Mouse (Mus musculus): ENCODE results near the gene Nfib.

Nfib gene

DNA sequence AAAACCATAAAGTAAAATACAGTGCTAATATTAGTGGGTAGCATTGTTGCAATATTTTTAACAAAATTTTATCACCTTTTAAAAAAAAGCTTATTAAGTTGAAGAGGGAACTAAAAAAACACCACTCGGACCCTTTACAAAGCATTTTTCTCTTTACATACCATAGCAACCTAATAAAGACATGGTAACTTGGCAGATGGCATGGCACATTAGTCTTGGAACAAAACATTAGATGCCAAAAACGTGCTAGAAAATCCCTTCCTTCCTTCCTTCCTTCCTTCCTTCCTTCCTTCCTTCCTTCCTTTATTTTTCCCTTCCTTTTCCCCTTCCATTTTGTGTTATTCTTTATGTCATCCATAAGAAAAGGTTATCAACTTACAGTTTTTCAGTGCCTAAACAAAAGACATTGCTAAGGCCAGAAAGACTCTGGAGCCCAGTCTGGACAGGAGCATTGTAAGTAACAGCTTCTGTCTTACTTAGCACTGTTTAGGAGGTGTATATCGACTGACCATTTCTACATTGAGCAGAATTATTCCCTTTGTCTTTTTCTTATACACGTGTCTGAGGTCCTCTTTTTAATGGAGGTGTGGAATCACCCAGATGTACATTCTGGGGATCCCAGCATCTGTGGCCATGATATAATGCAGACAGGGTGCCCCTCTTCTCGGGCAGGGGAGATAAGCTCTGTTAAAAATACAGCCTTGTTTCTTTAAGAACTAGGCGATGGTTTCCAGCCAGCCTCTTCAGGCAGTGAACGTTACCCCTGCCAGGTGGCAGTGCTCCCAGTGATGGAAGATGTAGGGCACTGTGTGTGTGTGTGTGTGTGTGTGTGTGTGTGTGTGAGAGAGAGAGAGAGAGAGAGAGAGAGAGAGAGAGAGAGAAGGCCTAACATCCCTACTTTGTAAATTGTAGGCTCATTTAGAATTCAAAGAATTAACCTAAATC lies 113.2 kb downstream of the Nfib start:
- CTCF ChIA-PET: no interaction called here

- CTCF ChIA-PET: no interaction called here
Observed at GRCm38 (mm10) chr4:82589345-82589890, 116.1 kb downstream of the Nfib start.

DNA sequence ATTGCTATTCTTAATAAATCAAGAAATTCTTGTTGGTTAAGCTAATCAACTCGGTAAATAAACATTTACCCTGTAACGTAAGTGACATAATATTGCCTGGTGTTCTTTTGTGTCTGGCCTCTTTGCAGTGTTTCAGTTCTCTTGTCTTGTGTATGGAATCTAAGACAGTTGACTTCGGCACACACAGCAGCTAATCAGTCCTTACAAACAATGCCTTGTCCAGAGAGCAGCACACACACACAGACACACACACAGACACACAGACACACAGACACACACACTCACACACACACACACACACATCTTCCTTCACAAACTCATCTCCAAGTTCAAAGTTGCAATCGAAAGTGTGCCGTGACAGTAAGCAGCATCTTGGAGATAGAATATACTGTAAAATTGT lies 116.8 kb downstream of the Nfib start:
- CTCF ChIA-PET: no interaction called here

- CTCF ChIA-PET: no interaction called here
Observed at GRCm38 (mm10) chr4:82587146-82587870, 118.2 kb downstream of the Nfib start.

DNA sequence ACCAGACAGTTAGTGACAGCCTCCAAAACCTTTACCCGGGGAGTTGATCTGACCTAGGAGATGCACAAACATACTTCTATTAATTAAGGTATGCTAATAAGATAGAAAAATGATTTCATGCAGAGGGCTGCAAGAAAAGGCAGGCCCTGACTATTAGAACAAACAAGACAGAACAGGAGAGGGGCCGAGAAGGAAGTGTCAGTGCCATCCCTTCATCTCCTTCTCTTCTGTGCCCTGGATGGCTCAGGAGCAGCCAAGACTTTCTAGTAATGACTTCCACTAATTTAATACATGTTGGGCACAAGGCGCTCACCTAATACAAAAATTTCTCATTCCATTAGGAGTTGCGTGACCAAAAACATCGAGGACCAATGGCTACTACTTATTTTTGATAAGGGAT lies 118.9 kb downstream of the Nfib start:
- CTCF ChIA-PET: no interaction called here

- CTCF ChIA-PET: no interaction called here
Observed at GRCm38 (mm10) chr4:82585536-82585935, 120.0 kb downstream of the Nfib start.

DNA sequence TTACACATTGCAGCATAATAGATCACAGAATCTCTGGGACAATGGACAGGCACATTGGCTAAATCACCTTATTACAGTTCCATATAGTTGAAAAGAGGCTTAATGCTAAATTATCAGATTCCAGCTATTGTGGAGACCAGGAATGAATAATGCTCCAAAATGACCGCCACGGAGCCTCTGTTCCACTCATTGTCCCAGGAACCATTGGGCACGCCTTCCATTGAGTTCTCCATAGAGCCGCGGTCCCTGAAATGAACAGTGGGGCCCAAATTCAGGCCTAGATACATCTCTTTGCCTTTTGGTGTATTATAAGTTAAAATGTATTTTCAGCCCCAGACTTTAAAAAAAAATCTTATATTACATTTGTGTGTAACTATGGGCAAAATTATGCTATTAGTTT lies 120.5 kb downstream of the Nfib start:
- CTCF ChIA-PET: no interaction called here

GRCm38 (mm10) chr4:82584548-82584947 lies 121.0 kb downstream of the Nfib start:
- CTCF ChIA-PET: no interaction called here

GRCm38 (mm10) chr4:82573291-82573605 lies 132.3 kb downstream of the Nfib start:
- CTCF ChIA-PET: no interaction called here

DNA sequence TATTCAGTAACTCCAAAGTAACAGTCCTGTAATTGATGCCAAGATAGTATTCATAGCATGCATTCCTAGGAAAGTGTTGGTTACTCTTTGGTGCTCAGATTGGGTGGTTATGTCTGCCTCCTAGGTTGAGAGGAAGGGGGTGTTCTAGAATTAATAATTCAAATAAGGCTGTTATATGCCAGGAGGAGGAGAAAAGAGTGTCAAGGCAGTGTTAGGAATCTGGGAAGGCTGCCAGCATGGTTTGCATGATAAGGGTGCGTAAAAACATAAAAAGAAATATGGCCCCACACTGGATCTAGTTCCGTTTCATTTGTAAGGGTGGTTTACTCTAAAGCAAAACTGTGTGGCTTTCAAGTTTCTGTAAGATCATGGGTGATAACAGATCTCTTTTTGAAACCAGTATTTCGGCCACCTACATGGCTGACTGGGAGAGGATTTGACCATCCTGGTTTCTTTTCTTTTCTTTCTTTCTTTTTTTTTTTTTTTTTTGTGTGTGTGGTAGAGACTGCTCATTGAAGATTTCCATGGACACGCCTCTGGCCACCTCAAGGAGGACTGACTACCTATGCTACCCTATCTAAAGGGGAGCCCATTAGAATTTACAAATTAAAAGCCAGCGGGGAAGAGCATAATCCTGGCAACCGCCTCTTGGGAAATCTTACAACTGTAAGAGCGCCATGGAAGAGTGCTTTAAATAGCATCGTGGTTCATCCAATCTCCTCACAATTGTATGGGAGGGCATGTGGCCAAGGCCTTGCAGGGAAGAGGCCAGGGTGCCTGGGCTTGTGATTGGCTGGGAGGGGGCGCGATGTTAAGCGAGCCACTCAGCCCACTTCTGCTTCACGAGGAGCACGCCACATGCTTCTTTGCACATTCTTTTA lies 132.9 kb downstream of the Nfib start:
- CTCF ChIA-PET: no interaction called here

- CTCF ChIA-PET: no interaction called here
Observed at GRCm38 (mm10) chr4:82558816-82559215, 146.7 kb downstream of the Nfib start.

DNA sequence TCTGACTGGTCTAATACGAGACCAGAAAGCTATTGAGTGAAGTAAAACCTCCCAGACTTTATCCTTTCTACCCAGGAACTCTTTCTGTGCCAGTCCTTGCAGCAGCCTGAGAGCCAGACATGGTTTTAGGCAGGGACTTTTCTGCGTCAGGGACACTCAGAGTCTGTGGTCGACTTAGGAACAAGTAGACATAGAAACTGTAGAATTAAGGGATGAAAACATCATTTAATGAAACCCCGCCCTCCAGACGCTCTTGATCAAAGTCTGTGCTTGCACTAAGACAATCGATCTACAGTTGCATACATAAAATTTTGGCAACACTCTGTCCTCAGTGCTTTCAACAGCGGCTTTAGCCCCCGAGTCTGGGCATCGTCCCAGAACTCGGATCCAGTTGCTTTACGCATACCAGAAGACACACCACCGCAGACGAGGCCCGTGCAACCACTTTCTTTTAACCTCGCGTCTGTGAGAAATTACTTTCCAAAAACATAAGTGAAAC lies 149.8 kb downstream of the Nfib start:
- CTCF ChIA-PET: no interaction called here

DNA sequence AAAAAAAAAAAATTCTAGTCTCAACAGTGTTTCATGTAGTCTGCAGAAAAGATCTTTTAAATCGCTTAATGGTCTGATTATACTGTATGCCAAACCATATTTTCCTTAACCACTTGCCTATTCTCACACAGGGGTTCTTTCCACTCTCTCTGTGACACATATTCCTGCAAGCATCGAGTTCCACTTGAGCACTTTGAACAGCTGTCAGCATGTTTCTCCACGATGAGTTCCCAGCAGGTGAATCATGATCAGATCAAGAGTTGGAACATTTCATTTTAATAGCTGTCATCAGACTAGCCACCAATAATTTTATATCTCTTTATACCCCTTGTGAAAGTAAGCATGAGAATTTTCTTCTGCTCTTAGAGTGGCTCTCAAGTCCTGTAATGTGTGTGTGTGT lies 151.9 kb downstream of the Nfib start:
- CTCF ChIA-PET: no interaction called here

DNA sequence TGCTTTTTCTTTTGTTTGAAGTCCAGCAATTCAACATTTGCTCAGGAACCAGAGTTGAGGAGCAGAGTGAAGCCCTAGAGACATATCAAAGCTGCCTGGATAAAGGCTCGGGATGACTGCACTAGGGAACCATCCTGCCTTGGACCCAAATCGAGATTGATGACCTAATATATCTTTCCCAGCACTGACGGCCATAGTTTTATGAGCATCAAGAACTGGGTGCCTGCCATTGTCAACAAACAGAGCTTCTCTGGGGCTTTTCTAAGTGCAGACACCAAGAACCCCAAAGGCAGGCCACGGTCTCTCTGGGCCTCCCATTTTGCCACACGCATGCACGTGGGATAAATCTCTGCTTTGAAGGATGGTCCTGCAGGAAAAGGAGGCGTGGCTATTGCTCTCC lies 153.3 kb downstream of the Nfib start:
- CTCF ChIA-PET: no interaction called here

DNA sequence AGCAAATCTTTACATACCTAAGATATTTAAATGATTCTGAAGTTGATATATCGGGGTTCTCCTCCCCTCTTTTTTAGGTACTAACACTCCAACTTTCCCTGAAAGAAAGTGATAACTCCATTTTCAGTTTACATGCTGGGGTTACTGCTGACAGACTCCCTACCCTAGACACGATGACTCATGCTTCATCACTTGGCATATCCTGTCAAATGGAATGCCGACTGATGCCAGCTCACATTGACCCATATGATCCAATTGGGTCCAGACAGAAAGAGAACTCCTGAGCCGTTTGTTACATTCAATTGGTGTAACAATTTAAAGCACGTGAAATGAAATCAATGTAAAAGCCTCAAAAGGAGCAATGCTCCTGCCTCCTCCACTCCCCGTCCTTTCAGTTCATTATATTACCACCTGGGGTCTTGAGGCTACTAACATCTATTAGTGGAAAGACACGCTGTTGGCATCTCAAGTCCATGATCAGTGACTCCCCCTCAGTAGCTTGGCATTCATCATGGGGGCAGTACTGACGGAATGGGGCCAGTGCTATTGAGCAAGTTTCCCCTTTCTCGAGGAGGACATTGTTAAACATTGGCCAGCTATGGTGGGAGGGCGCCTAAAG lies 155.7 kb downstream of the Nfib start:
- CTCF ChIA-PET: no interaction called here

GRCm38 (mm10) chr4:82548247-82548646 lies 157.3 kb downstream of the Nfib start:
- CTCF ChIA-PET: no interaction called here

DNA sequence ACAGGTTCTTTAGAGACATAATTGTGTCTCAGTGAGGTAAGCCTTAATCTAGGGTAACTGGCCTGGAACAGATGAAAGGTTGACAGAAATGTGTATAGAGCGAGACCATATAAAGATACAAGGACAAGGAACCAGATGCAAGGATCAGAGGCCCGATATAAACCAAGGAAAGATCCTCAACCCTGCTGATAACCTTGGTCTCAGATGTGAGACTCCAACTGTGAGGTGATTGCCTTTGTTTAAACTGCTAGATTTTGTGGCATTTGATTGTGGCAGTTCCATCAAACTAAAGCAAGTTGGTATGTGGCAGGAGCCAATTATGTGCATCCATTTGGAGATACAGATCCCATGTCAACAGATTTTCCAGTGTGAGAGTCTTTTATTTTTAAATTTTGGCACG lies 161.6 kb downstream of the Nfib start:
- CTCF ChIA-PET: no interaction called here

GRCm38 (mm10) chr4:82543398-82543740 lies 162.2 kb downstream of the Nfib start:
- CTCF ChIA-PET: no interaction called here

- CTCF ChIA-PET: no interaction called here
Observed at GRCm38 (mm10) chr4:82542656-82543397, 162.7 kb downstream of the Nfib start.

GRCm38 (mm10) chr4:82541894-82542510 lies 163.5 kb downstream of the Nfib start:
- CTCF ChIA-PET: no interaction called here

All from spleen, embryonic (tissue).